In the genomic region with DNA sequence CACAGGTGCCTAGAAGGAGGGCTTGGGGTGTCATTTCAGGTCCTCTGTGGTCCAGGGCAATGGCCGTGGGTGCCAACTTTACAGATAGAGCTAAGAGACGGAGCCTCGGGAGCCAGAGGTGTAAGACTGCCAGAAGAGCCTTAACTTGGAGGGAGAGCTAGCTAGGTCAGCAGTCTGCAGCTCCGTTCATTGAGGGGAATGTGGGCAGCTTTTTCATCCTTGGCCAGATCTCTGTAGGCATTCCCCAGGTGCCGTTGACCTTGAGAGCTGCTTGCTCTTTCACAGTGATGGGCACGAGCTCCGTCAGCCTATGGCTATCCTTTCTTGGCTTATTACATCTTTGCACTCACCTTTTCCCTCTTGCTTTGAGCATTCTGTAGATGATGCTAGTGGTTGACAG, we compare ENCODE assay signal across 25 mouse cellular contexts.
"Had no signal": no experiment of that assay in that cellular context is flagged by ENCODE, and none has a peak within 500 bp of the region (broad histone marks: within the 10 kb centered on the region; RNA-seq: fewer than 3 reads in every experiment).

No protein-coding gene starts in this region.

- H3K4me2 ChIP-seq: heart, embryonic 12.5 days; hindbrain, embryonic 12.5 days; hindbrain, embryonic 14.5 days; intestine, embryonic 15.5 days; limb, embryonic 12.5 days; liver, embryonic 11.5 days; liver, embryonic 13.5 days; liver, embryonic 15.5 days had no signal

- H3K9me3 ChIP-seq: heart, embryonic 10.5 days; heart, embryonic 12.5 days; hindbrain, embryonic 10.5 days; hindbrain, embryonic 12.5 days; intestine, embryonic 15.5 days; limb, embryonic 10.5 days; limb, embryonic 12.5 days; liver, embryonic 13.5 days; liver, embryonic 15.5 days had no signal

- H3K27ac ChIP-seq: heart, embryonic 10.5 days; hindbrain, embryonic 10.5 days; hindbrain, embryonic 12.5 days; hindbrain, embryonic 14.5 days; intestine, embryonic 15.5 days; layer of hippocampus, adult 2 months; left cerebral cortex, adult 2 months; limb, embryonic 10.5 days; limb, embryonic 12.5 days; liver, embryonic 13.5 days; liver, embryonic 15.5 days had no signal

- H3K27me3 ChIP-seq: intestine, embryonic 15.5 days; limb, embryonic 12.5 days; liver, embryonic 13.5 days; liver, embryonic 15.5 days had no signal

- DNase-seq: gastrocnemius, postnatal 10 days; gastrocnemius, postnatal 25 days; heart, adult 18-20 months; heart, postnatal 10 days; heart, postnatal 4 days; kidney, postnatal 14 days; kidney, postnatal 4 days; liver; liver, embryonic 13.5 days; liver, postnatal 0 days had no signal

- H3K4me3 ChIP-seq: heart, embryonic 10.5 days; heart, embryonic 12.5 days; hindbrain, embryonic 10.5 days; hindbrain, embryonic 12.5 days; intestine, embryonic 15.5 days; layer of hippocampus, adult 2 months; left cerebral cortex, adult 2 months; limb, embryonic 10.5 days; limb, embryonic 12.5 days; liver, embryonic 13.5 days; liver, embryonic 15.5 days had no signal

- H3K9ac ChIP-seq: heart, embryonic 12.5 days; hindbrain, embryonic 12.5 days; hindbrain, embryonic 14.5 days; intestine, embryonic 15.5 days; limb, embryonic 12.5 days; liver, embryonic 13.5 days; liver, embryonic 15.5 days; liver, postnatal 0 days had no signal

- ATAC-seq: hindbrain, embryonic 16.5 days; inflammation-experienced regulatory T-cells, adult 6 months; intestine, embryonic 15.5 days; intestine, postnatal 0 days; liver, postnatal 0 days had no signal
